Mouse (Mus musculus) layer of hippocampus, adult 9-11 months (tissue): Measurements from ENCODE around the gene Smco3.
"Not testable (repeated sequence)": the region's sequence is repeated elsewhere in the genome, so short reads cannot be mapped to it uniquely, and the experiment has no call there.

Source experiments
- DNase-seq: peaks from one replicate; pipeline ENCODE4 v3.0.0; 2022

Gene Smco3

DNA sequence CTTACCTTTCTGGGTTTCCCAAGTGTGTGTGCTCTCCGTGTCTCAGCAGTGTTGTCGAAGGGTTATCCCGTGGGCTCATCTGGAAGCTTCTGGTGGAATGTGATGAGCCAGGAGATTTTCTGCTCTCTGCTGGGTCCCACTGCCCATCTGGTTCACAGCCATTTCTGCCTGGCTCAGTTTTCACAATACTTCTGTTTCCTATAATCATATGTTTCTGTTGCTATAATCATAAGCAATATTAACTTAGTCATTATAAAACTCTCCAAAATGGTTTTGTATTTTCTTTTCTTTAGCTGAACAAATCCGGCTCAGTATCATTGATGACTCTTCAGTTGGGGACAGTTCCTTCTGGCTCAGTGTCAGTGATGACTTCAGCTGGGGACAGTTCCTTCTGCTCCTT lies at the start of gene Smco3:
Smco3 (minus strand) TSS at position 101 of the 400 bp plus-strand sequence.
- DNase-seq, result no peak

- DNase-seq, result not testable (repeated sequence)
Observed at GRCm38 (mm10) chr6:136884766-136885165, 49.5 kb upstream of the Smco3 start.

GRCm38 (mm10) chr6:136883961-136884360 lies 48.7 kb upstream of the Smco3 start:
- no peak for DNase-seq

- DNase-seq, result no peak
Observed at GRCm38 (mm10) chr6:136883431-136883915, 48.2 kb upstream of the Smco3 start.

DNA sequence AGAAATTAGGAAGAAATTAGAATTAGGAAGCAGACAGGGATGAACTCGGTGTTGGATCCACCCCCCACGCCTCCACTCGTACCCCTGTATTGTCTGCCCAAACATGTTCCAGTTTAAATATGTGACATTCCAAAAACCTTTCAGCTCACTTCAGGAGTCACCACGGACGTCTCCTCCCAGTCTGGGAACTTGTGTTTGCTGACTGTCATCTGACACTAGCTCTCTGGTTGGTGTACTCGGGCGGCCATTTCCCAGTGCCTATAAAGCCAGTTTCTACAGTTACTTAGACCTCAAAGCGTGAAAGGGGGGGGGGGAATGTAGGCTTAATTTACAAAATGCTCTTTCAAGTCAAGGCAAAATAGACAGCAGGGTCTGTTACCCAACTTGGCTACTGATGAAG lies 46.4 kb upstream of the Smco3 start:
- DNase-seq, result no peak

DNA sequence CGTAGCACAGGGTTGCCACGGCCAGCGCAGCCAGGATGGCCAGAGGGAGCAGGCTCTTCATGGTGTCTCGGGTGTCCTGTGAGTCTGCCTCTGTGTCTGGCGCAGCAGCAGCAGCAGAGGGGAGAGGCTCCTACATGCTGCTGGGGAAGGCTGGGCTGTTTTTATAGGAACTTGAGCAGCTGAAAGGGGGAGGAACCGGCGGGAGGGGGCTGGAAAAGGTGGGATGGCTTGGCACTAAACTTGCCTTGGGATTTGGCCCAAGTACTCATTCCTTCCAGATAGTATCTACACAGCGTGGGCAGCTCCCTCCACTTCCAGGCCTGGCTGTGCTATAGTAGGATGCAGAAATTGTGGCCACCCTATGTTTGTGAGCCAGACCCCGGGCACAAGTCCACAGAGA lies 40.4 kb upstream of the Smco3 start, which contains the start of gene Mgp:
Mgp (minus strand) TSS at position 154 of the 400 bp plus-strand sequence.
- no peak for DNase-seq

- no peak for DNase-seq
Observed at GRCm38 (mm10) chr6:136874599-136874998, 39.3 kb upstream of the Smco3 start.

DNA sequence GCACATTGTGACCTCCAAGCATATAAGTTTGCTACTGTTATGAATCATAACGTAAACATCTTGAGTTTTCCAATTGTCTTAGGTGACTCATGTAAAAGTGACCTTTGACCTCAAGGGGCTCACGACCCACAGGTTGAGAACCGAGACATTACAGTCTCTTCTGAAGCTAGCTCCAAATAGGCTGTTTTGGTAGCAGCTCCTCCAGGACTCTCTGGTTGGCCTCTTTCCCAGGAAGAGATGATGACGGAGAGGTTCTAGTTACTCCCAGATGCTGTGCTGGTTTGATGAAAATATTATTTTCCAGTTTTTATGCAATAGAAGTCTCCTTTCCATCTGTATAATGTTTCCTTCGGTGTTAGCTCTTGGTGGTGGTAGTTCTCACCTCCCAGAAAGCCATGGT lies 33.7 kb upstream of the Smco3 start:
- DNase-seq, result no peak

- no peak for DNase-seq
Observed at GRCm38 (mm10) chr6:136866150-136866549, 30.9 kb upstream of the Smco3 start.

DNA sequence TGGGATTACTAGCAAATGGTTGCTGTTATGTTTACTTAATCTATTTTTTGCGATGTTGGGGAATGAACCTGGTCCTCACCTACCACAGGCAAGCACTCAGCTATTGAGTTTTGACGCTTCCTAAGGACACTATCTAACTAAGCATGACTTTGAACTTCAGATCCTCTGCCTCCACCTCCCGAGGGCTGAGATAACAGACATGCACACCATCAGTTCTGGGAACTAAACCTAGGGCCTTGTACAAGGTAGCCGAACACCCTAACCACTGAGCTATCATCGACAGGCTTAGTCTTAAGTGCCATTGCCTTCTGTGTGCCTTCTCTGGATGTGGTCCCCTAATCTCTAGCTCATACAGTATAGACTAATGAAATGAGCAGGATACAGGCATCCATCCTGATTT lies 30.1 kb upstream of the Smco3 start:
- no peak for DNase-seq

GRCm38 (mm10) chr6:136861020-136861419 lies 25.8 kb upstream of the Smco3 start:
- no peak for DNase-seq

DNA sequence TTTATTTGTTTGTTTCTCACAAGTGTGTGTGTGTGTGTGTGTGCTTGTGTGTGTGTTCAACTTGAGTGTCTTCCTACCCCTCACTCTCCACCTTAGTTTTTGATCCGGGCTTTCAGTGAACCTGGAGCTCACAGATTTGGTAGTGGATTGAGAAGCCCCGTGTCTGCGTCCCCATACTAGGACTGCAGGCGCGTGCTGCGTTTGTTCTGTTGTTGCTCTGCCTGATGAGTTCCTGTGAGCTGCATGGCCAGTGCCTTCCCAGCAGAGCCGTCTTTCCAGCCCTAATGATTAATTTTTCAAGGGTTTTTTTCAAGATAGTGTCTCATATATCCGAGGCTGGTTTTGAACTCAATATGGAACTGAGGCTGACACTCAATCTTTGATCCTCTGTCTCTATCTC lies 23.2 kb upstream of the Smco3 start:
- no peak for DNase-seq

DNA sequence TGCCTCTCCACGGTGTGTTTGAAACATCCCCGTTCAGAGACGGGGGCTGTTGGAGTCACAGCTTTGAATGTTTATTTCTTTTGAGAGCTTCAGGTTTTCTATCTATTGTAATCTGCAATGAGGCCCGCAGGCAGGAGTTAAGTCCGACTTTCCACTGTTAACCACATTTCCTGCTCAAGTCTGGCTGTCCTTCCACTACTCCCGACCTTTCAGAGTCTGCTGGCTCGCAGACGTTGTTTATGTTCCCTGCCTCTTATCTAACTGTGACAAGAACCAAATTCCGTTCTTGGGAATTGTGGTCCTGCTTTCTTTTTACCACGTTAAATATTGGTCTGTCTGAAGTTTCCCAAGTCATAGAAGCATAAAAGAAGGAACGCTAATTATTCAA lies 22.6 kb upstream of the Smco3 start:
- no peak for DNase-seq

GRCm38 (mm10) chr6:136857186-136857872 lies 22.1 kb upstream of the Smco3 start, which contains the start of gene Art4:
TSS of gene Art4 (minus strand) at chr6:136857733.
- DNase-seq, result no peak

- no peak for DNase-seq
Observed at GRCm38 (mm10) chr6:136856071-136856636, 20.9 kb upstream of the Smco3 start.

GRCm38 (mm10) chr6:136855183-136855582 lies 19.9 kb upstream of the Smco3 start:
- DNase-seq, result no peak

GRCm38 (mm10) chr6:136854361-136854781 lies 19.1 kb upstream of the Smco3 start:
- DNase-seq, result no peak

DNA sequence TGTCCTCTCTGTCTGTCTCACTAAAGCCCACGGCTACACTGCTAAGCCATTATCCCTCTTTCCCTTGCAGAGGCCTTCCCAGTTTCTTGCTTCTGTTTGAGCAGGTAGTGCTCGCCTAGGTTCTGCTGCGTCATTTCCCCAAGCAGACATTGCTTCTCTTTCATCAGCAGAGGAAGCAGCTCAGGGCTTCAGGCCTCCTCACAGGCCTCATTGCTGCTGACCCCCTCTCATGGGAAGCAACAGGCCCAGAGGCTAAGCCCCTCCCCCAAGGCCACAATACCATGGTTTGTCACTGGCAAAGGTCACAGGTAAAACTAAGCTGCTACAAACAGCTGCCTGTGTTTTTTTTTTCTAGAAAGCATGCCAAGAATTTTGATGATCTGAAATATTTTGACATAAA lies 17.5 kb upstream of the Smco3 start:
- no peak for DNase-seq

- DNase-seq, result no peak
Observed at GRCm38 (mm10) chr6:136852348-136852747, 17.1 kb upstream of the Smco3 start.

- no peak for DNase-seq
Observed at GRCm38 (mm10) chr6:136850267-136850666, 15.0 kb upstream of the Smco3 start.

DNA sequence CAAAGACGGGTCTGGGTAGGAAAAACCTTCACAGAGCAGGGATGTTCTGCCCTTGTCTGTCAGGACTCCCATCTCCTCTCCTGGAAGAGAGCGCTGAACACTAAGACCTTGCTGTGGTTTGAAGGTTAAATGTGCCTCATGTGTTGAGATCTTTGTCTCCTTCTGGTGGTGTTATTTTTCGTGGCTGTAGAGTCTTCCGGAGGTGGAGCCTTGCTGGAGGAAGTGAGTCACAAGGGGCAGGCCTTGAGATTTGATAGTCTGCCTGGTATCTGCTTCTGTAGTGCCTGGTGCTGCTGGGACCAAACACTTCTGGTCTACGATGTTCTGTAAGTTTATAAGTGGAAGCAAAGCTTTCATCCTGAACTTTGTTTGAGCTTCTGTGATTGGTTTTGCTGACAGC lies 13.7 kb upstream of the Smco3 start:
- DNase-seq, result no peak

- no peak for DNase-seq
Observed at GRCm38 (mm10) chr6:136848399-136848798, 13.1 kb upstream of the Smco3 start.

DNA sequence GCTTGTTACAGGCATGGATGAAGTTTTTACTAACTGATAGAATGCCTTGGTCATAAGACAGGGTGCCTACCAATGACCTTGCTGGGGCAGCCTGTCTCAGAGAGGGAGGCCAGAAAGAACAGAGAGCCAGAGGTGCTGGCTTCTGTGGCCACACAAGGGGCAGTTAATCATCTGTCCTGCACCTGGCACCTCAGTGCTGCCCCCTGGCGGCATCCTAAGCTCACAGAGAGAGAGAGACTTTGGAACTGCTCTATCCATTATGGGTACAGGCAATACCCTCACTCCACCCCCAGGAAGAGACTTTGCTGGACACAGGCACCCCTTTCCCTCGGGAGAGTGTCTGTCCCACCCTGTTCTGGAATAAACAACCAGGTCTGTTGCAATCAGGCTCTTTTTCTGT lies 12.5 kb upstream of the Smco3 start:
- DNase-seq, result no peak

DNA sequence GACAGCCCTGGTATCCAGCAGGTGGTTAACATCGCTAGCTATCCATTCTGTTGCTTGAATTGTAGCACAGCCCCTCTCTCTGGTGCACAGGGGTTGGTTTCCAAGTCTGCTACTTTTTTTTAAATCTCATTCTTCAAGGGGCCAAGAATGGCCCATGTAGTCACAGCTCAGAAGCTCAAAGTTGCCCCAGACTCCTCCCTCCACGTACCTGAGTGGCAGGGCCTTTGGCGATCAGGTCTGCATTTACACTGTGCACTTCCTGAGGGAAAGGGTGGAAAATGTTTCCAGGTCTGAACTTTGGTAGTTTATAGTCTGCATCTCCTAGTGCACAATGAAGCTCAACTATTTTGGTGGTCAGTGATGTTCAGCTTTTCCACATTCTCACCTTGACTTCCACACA lies 12.0 kb upstream of the Smco3 start:
- DNase-seq, result no peak
